Mouse (Mus musculus): Measurements from ENCODE around the gene 1500009C09Rik. TPM values are rescaled to one million over a fixed set of nuclear protein-coding genes. Genes with fewer than 3 reads are reported as not detected.

1500009C09Rik gene
- total RNA-seq, 2 experiments from 2014 or later = not detected

GRCm38 (mm10) chr15:82294059-82294458 is 41.9 kb downstream of the 1500009C09Rik start:
- 0 out of 2 replicates have a peak, but pooled peaks have one; percentile 7 for ATAC-seq (replicated peaks; ENCODE audit: low FRiP score, poor library complexity, severe bottlenecking)

DNA sequence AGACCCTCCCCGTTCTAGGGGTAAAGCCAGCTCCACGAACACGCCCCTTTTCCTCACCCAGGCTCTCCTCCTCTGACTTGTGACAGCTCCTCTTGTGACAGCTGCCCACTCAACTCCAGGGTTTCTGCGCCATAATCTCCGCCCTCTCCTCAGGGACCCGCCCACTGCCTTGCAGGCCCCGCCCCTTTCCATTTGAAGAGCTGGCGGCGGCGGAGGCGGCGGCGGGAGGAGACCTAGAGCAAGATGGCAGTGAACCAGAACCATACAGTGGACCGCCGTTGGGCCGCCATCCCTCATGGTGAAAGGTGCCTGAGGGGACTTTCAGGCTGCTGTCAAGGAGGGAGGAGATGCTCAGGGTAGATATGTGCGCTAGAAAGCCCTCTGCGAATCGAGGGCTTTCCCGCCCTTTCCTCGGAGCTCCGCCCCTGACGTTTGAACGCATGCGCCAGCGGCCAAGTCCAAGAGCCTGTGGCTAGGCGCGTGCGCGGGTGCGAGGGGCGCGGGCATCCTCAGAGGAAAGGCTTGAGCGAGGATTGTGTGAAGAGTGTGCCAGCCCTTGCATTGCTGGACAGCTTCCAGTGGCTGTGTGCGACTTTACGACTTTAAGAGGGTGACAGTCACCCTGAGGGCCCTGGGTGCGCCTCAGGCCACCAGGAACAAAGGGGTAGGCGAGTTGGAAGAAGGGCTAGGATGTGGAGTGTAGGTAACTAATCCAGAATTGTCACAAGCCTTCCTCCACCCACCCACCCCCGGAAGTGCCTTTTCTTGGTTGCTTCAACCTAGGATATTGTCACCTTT is 46.8 kb downstream of the 1500009C09Rik start, which contains the start of gene Wbp2nl:
Gene Wbp2nl, plus strand, starts transcription at position 191 of the 798 bp plus-strand sequence.
- peak; percentile 57; the same call in 1 of the 2 replicates for ATAC-seq (replicated peaks; ENCODE audit: low FRiP score, poor library complexity, severe bottlenecking)

DNA sequence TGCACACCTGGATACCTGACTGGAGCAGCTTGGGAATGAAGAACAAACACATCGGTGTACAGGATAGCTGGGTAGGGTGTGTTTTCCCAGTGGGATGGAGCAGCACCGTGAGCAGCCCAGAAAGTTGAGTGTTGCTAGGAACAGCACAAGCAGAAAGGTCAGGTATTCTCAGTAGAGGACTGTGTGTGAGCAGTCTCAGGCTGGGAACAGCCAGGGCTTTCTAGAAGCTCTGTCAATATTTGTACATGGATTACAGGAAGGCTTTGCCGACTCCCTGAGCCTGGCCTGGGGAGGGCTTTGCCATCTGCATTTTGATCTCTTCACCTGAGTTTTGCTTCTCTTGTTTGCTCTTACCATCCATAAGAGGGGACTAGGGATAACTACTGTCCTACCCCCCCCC is 54.9 kb downstream of the 1500009C09Rik start:
- ATAC-seq (replicated peaks; ENCODE audit: low FRiP score, poor library complexity, severe bottlenecking) = no peak

GRCm38 (mm10) chr15:82308416-82308815 is 56.2 kb downstream of the 1500009C09Rik start:
- no peak for ATAC-seq (replicated peaks; ENCODE audit: low FRiP score, poor library complexity, severe bottlenecking)

Other genes with a start within 250 kb of the 1500009C09Rik start
- 21.0 and 34.2 TPM in 2 replicates for gene Desi1, start 218.5 kb upstream of the 1500009C09Rik start, total RNA-seq (2015; ENCODE audit: low replicate concordance)
- 7.9 and 10.7 TPM in 2 replicates for gene Desi1, start 218.5 kb upstream of the 1500009C09Rik start, total RNA-seq (2017; ENCODE audit: low replicate concordance)
- gene Snu13, start 204.8 kb upstream of the 1500009C09Rik start, total RNA-seq (2015; ENCODE audit: low replicate concordance) = 62.7 and 97.3 TPM in 2 replicates
- gene Snu13, start 204.8 kb upstream of the 1500009C09Rik start, total RNA-seq (2017; ENCODE audit: low replicate concordance) = 46.7 and 52.1 TPM in 2 replicates
- gene 4930407I10Rik, start 193.2 kb upstream of the 1500009C09Rik start, total RNA-seq (2015; ENCODE audit: low replicate concordance) = not detected in 2 replicates
- gene 4930407I10Rik, start 193.2 kb upstream of the 1500009C09Rik start, total RNA-seq (2017; ENCODE audit: low replicate concordance) = not detected in 2 replicates
- gene Mei1, start 182.4 kb upstream of the 1500009C09Rik start, total RNA-seq (2015; ENCODE audit: low replicate concordance) = not detected in 2 replicates
- gene Mei1, start 182.4 kb upstream of the 1500009C09Rik start, total RNA-seq (2017; ENCODE audit: low replicate concordance) = not detected in 2 replicates
- gene Ccdc134, start 124.5 kb upstream of the 1500009C09Rik start, total RNA-seq (2015; ENCODE audit: low replicate concordance) = 2.9 and 12.6 TPM in 2 replicates
- gene Ccdc134, start 124.5 kb upstream of the 1500009C09Rik start, total RNA-seq (2017; ENCODE audit: low replicate concordance) = 5.5 and 5.8 TPM in 2 replicates
- 40.7 and 42.9 TPM in 2 replicates for gene Srebf2, start 105.2 kb upstream of the 1500009C09Rik start, total RNA-seq (2015; ENCODE audit: low replicate concordance)
- 36.2 and 43.0 TPM in 2 replicates for gene Srebf2, start 105.2 kb upstream of the 1500009C09Rik start, total RNA-seq (2017; ENCODE audit: low replicate concordance)
- not detected in 2 replicates for gene Shisa8, start 39.6 kb upstream of the 1500009C09Rik start, total RNA-seq (2015; ENCODE audit: low replicate concordance)
- not detected in 2 replicates for gene Shisa8, start 39.6 kb upstream of the 1500009C09Rik start, total RNA-seq (2017; ENCODE audit: low replicate concordance)
- gene Tnfrsf13c, start 28.0 kb upstream of the 1500009C09Rik start, total RNA-seq (2015; ENCODE audit: low replicate concordance) = 13.4 and 15.5 TPM in 2 replicates
- 6.7 and 11.9 TPM in 2 replicates for gene Tnfrsf13c, start 28.0 kb upstream of the 1500009C09Rik start, total RNA-seq (2017; ENCODE audit: low replicate concordance)
- gene Cenpm, start 7.6 kb upstream of the 1500009C09Rik start, total RNA-seq (2015; ENCODE audit: low replicate concordance) = 50.7 and 56.2 TPM in 2 replicates
- gene Cenpm, start 7.6 kb upstream of the 1500009C09Rik start, total RNA-seq (2017; ENCODE audit: low replicate concordance) = 11.6 and 36.7 TPM in 2 replicates
- gene Sept3, start 22.5 kb downstream of the 1500009C09Rik start, total RNA-seq (2015; ENCODE audit: low replicate concordance) = not detected in 2 replicates
- gene Sept3, start 22.5 kb downstream of the 1500009C09Rik start, total RNA-seq (2017; ENCODE audit: low replicate concordance) = not detected in 2 replicates
- not detected in 2 replicates for gene Wbp2nl, start 46.6 kb downstream of the 1500009C09Rik start, total RNA-seq (2015; ENCODE audit: low replicate concordance)
- gene Wbp2nl, start 46.6 kb downstream of the 1500009C09Rik start, total RNA-seq (2017; ENCODE audit: low replicate concordance) = not detected in 2 replicates
- gene Naga, start 86.5 kb downstream of the 1500009C09Rik start, total RNA-seq (2015; ENCODE audit: low replicate concordance) = 119 and 154 TPM in 2 replicates
- gene Naga, start 86.5 kb downstream of the 1500009C09Rik start, total RNA-seq (2017; ENCODE audit: low replicate concordance) = 62.6 and 69.7 TPM in 2 replicates
- gene Pheta2, start 86.5 kb downstream of the 1500009C09Rik start, total RNA-seq (2015; ENCODE audit: low replicate concordance) = 88.4 and 89.0 TPM in 2 replicates
- 85.0 and 97.9 TPM in 2 replicates for gene Pheta2, start 86.5 kb downstream of the 1500009C09Rik start, total RNA-seq (2017; ENCODE audit: low replicate concordance)
- 137 and 202 TPM in 2 replicates for gene Smdt1, start 86.6 kb downstream of the 1500009C09Rik start, total RNA-seq (2015; ENCODE audit: low replicate concordance)
- 52.8 and 71.0 TPM in 2 replicates for gene Smdt1, start 86.6 kb downstream of the 1500009C09Rik start, total RNA-seq (2017; ENCODE audit: low replicate concordance)
- gene Ndufa6, start 101.9 kb downstream of the 1500009C09Rik start, total RNA-seq (2015; ENCODE audit: low replicate concordance) = 91.4 and 203 TPM in 2 replicates
- 31.5 and 64.6 TPM in 2 replicates for gene Ndufa6, start 101.9 kb downstream of the 1500009C09Rik start, total RNA-seq (2017; ENCODE audit: low replicate concordance)
- not detected in 2 replicates for gene Cyp2d22, start 127.9 kb downstream of the 1500009C09Rik start, total RNA-seq (2015; ENCODE audit: low replicate concordance)
- gene Cyp2d22, start 127.9 kb downstream of the 1500009C09Rik start, total RNA-seq (2017; ENCODE audit: low replicate concordance) = not detected in 2 replicates
- not detected in 2 replicates for gene Cyp2d11, start 141.6 kb downstream of the 1500009C09Rik start, total RNA-seq (2015; ENCODE audit: low replicate concordance)
- gene Cyp2d11, start 141.6 kb downstream of the 1500009C09Rik start, total RNA-seq (2017; ENCODE audit: low replicate concordance) = not detected in 2 replicates
- not detected in 2 replicates for gene Cyp2d10, start 154.8 kb downstream of the 1500009C09Rik start, total RNA-seq (2015; ENCODE audit: low replicate concordance)
- not detected in 2 replicates for gene Cyp2d10, start 154.8 kb downstream of the 1500009C09Rik start, total RNA-seq (2017; ENCODE audit: low replicate concordance)
- not detected in 2 replicates for gene Cyp2d9, start 181.0 kb downstream of the 1500009C09Rik start, total RNA-seq (2015; ENCODE audit: low replicate concordance)
- not detected in 2 replicates for gene Cyp2d9, start 181.0 kb downstream of the 1500009C09Rik start, total RNA-seq (2017; ENCODE audit: low replicate concordance)

Measured in erythroid progenitor cell, adult 5-6 weeks (primary cell).